Mouse (Mus musculus): Measurements from ENCODE around the gene Lima1.

Lima1 gene

GRCm38 (mm10) chr15:99866450-99867221, 8.6 kb downstream of the Lima1 start:
- no peak for DNase-seq

- no peak for DNase-seq
Measured at GRCm38 (mm10) chr15:99865942-99866341, 9.3 kb downstream of the Lima1 start.

- DNase-seq, result no peak
Measured at GRCm38 (mm10) chr15:99865494-99865941, 9.7 kb downstream of the Lima1 start.

- no peak for DNase-seq
Measured at GRCm38 (mm10) chr15:99865046-99865445, 10.2 kb downstream of the Lima1 start.

GRCm38 (mm10) chr15:99863786-99864185, 11.5 kb downstream of the Lima1 start:
- peak; percentile 52 for DNase-seq

GRCm38 (mm10) chr15:99863358-99863757, 11.9 kb downstream of the Lima1 start:
- no peak for DNase-seq

- DNase-seq, result no peak
Measured at GRCm38 (mm10) chr15:99862473-99862872, 12.8 kb downstream of the Lima1 start.

- no peak for DNase-seq
Measured at GRCm38 (mm10) chr15:99861955-99862354, 13.3 kb downstream of the Lima1 start.

- no peak for DNase-seq
Measured at GRCm38 (mm10) chr15:99861536-99861935, 13.7 kb downstream of the Lima1 start.

GRCm38 (mm10) chr15:99859644-99860392, 15.4 kb downstream of the Lima1 start:
- no peak for DNase-seq

GRCm38 (mm10) chr15:99857479-99857878, 17.8 kb downstream of the Lima1 start:
- no peak for DNase-seq

- no peak for DNase-seq
Measured at GRCm38 (mm10) chr15:99855119-99855518, 20.1 kb downstream of the Lima1 start.

GRCm38 (mm10) chr15:99852606-99853237, 22.5 kb downstream of the Lima1 start:
- no peak for DNase-seq

GRCm38 (mm10) chr15:99850265-99850664, 25.0 kb downstream of the Lima1 start:
- DNase-seq, result no peak

- no peak for DNase-seq
Measured at GRCm38 (mm10) chr15:99847937-99848336, 27.3 kb downstream of the Lima1 start.

- no peak for DNase-seq
Measured at GRCm38 (mm10) chr15:99847207-99847881, 27.9 kb downstream of the Lima1 start.

GRCm38 (mm10) chr15:99846633-99847032, 28.6 kb downstream of the Lima1 start:
- DNase-seq, result no peak

GRCm38 (mm10) chr15:99843856-99844255, 31.4 kb downstream of the Lima1 start:
- no peak for DNase-seq

- no peak for DNase-seq
Measured at GRCm38 (mm10) chr15:99839910-99840309, 35.3 kb downstream of the Lima1 start.

GRCm38 (mm10) chr15:99839165-99839840, 36.0 kb downstream of the Lima1 start:
- DNase-seq, result no peak

GRCm38 (mm10) chr15:99837561-99837960, 37.7 kb downstream of the Lima1 start:
- no peak for DNase-seq

- no peak for DNase-seq
Measured at GRCm38 (mm10) chr15:99835191-99835590, 40.1 kb downstream of the Lima1 start.

All from thymus, postnatal 4 days (tissue).